Mouse (Mus musculus): ENCODE measurements around the gene Vmn1r39. TPM values are rescaled to one million over a fixed set of nuclear protein-coding genes. Genes with fewer than 3 reads are reported as not detected.
"Not testable (repeated sequence)": the region's sequence is repeated elsewhere in the genome, so short reads cannot be mapped to it uniquely, and the experiment has no call there.

Gene Vmn1r39
- polyA plus RNA-seq, 1 experiment from 2014 or later: not detected

GRCm38 (mm10) chr6:66806311-66806710 is 4.1 kb downstream of the Vmn1r39 start:
- Histone ChIP-seq H3K4me3 (ENCODE audit: low read depth, low read length) (no peak overlapping the region), H3K27ac (ENCODE audit: low read depth) (no peak overlapping the region), H3K27me3 (ENCODE audit: insufficient read depth, low read length) (no peaks in the 10 kb centered on the region), H3K9ac (replicated peaks) (no peak overlapping the region), H3K9me3 (ENCODE audit: low read length) (no peaks in the 10 kb centered on the region), H3K36me3 (replicated peaks; ENCODE audit: insufficient read depth, low read length) (no peaks in the 10 kb centered on the region), H3K4me1 (ENCODE audit: insufficient read depth) (no peaks in the 10 kb centered on the region), H3K4me2 (ENCODE audit: low read depth, low read length) (no peak overlapping the region)
- 66% methylated on average over 1 of the region's 1 CpGs for WGBS (ENCODE audit: insufficient replicate concordance)
- no peak for ATAC-seq
- TF ChIP-seq CTCF (IDR thresholded peaks at IDR 0.05; ENCODE audit: low read depth): no peak
- TF ChIP-seq EP300 (IDR thresholded peaks at IDR 0.05; ENCODE audit: low read depth): no peak
- DNase-seq: no peak

DNA sequence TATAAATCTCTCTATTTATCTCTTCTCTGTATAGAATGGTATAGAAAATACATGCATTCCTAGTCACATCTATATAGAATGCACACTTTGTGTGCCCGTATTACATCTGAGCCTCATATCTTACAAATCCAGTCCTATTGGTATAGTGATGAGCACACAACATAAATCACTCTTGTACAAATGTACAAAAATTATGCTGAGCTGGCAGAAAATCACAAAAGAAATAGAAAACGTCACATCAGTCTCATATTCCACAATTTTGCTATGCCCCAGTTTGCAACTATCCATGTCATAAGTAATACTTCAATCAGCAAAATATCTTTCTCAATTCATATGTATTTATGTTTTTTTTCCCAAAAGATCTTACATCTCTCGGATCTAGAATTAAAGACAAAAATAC is 4.7 kb downstream of the Vmn1r39 start:
- no peak for TF ChIP-seq EP300 (IDR thresholded peaks at IDR 0.05; ENCODE audit: low read depth)
- no peak for TF ChIP-seq CTCF (IDR thresholded peaks at IDR 0.05; ENCODE audit: low read depth)
- H3K4me3 ChIP-seq (ENCODE audit: low read depth, low read length): no peak overlapping the region
- H3K4me2 ChIP-seq (ENCODE audit: low read depth, low read length): no peak overlapping the region
- H3K9ac ChIP-seq (replicated peaks): no peak overlapping the region
- 68% methylated on average over 3 of the region's 3 CpGs for WGBS (ENCODE audit: insufficient replicate concordance)
- no peaks in the 10 kb centered on the region for H3K9me3 ChIP-seq (ENCODE audit: low read length)
- DNase-seq (no peak), ATAC-seq (no peak)
- H3K36me3 ChIP-seq (replicated peaks; ENCODE audit: insufficient read depth, low read length): no peaks in the 10 kb centered on the region
- no peaks in the 10 kb centered on the region for H3K27me3 ChIP-seq (ENCODE audit: insufficient read depth, low read length)
- no peak overlapping the region for H3K27ac ChIP-seq (ENCODE audit: low read depth)
- no peaks in the 10 kb centered on the region for H3K4me1 ChIP-seq (ENCODE audit: insufficient read depth)

DNA sequence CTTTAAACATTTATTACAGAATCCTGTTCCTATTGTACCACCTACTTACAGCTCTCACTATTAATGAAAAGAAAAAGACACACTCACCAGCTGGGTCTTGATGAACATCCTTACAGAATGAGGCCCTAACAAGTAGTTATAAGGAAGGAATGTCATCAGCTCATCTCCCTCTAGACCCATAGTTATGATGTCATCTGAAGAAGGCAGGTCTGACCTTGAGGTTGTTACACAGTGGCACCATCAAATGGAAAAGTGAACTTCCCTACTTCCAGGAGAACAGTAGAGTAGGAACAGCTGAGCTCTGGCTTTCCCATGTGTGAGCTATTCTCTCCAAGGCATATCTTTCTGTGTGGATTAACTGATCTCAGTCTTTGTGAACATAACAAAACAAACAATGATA is 27.9 kb downstream of the Vmn1r39 start, which contains the start of gene Vmn1r38:
TSS of gene Vmn1r38 (minus strand) at position 101 of the 400 bp plus-strand sequence.
- not testable (repeated sequence) for H3K4me3 ChIP-seq (ENCODE audit: low read depth, low read length); H3K27ac ChIP-seq (ENCODE audit: low read depth); H3K9me3 ChIP-seq (ENCODE audit: low read length); ATAC-seq; H3K4me1 ChIP-seq (ENCODE audit: insufficient read depth); DNase-seq; H3K4me2 ChIP-seq (ENCODE audit: low read depth, low read length); H3K36me3 ChIP-seq (replicated peaks; ENCODE audit: insufficient read depth, low read length); H3K9ac ChIP-seq (replicated peaks); H3K27me3 ChIP-seq (ENCODE audit: insufficient read depth, low read length)

Other genes starting within 250 kb of the Vmn1r39 start
- not detected in 2 replicates for gene Vmn1r33, start 192.3 kb downstream of the Vmn1r39 start, polyA plus RNA-seq (2015; fragmentation: Nextera tagmentation; extraction: Ambion mirVana)
- gene Vmn1r34, start 166.7 kb downstream of the Vmn1r39 start, polyA plus RNA-seq (2015; fragmentation: Nextera tagmentation; extraction: Ambion mirVana): not detected in 2 replicates
- not detected in 2 replicates for gene Vmn1r35, start 124.7 kb downstream of the Vmn1r39 start, polyA plus RNA-seq (2015; fragmentation: Nextera tagmentation; extraction: Ambion mirVana)
- not detected in 2 replicates for gene Vmn1r36, start 91.4 kb downstream of the Vmn1r39 start, polyA plus RNA-seq (2015; fragmentation: Nextera tagmentation; extraction: Ambion mirVana)
- not detected in 2 replicates for gene Vmn1r37, start 81.2 kb downstream of the Vmn1r39 start, polyA plus RNA-seq (2015; fragmentation: Nextera tagmentation; extraction: Ambion mirVana)
- not detected in 2 replicates for gene Vmn1r38, start 28.0 kb downstream of the Vmn1r39 start, polyA plus RNA-seq (2015; fragmentation: Nextera tagmentation; extraction: Ambion mirVana)
- 39.0 and 39.4 TPM in 2 replicates for gene Gng12, start 85.8 kb upstream of the Vmn1r39 start, polyA plus RNA-seq (2015; fragmentation: Nextera tagmentation; extraction: Ambion mirVana)
- 49.5 and 65.0 TPM in 2 replicates for gene Gadd45a, start 226.8 kb upstream of the Vmn1r39 start, polyA plus RNA-seq (2015; fragmentation: Nextera tagmentation; extraction: Ambion mirVana)

All from liver, postnatal 0 days (tissue).